Mouse (Mus musculus): ENCODE results near the gene Gm10100. TPM values are rescaled to one million over a fixed set of nuclear protein-coding genes. Genes with fewer than 3 reads are reported as not detected.
"Not testable (repeated sequence)": the region's sequence is repeated elsewhere in the genome, so short reads cannot be mapped to it uniquely, and the experiment has no call there.

Gene Gm10100
- polyA plus RNA-seq, 1 experiment: not detected

DNA sequence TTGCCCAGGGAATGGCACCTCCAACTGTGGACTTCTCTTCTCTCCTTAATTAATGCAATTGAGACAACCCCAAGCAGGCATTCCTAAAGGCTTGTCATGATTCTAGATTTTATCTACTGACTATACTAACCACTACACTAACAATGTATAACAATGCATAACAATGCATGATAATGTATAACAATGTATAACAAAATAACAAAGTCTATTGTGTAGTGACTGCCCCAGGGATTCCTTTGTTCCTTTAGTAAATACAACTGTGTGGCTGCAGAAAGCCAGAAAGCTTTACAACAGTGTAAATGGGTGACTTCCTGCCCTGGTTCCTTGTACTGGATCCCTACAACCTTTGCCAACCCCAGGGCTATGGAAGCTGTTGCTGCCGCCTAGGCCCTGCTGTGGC is 9.6 kb downstream of the Gm10100 start:
- no peak for TF ChIP-seq GATA1 (IDR thresholded peaks at IDR 0.05; ENCODE audit: low read length)

DNA sequence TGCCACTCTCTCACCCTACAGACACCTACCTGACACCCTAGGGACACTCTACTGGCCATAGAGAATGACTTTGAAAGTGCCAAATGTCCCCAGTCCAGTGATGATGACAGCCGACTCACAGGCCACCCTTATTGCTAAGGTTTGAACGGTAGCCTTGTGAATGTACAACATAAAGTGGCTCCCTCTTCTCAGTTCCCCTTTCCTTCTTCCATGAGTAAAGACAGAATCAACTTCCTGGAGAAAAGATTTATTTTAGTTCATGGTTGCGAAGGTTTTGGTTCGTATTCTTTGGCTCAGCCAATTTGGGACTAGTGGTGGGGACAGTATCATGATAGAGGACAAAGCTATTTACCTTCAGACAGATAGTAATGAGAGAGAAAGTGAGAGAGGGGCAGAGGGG is 12.6 kb downstream of the Gm10100 start:
- TF ChIP-seq GATA1 (IDR thresholded peaks at IDR 0.05; ENCODE audit: low read length): no peak

DNA sequence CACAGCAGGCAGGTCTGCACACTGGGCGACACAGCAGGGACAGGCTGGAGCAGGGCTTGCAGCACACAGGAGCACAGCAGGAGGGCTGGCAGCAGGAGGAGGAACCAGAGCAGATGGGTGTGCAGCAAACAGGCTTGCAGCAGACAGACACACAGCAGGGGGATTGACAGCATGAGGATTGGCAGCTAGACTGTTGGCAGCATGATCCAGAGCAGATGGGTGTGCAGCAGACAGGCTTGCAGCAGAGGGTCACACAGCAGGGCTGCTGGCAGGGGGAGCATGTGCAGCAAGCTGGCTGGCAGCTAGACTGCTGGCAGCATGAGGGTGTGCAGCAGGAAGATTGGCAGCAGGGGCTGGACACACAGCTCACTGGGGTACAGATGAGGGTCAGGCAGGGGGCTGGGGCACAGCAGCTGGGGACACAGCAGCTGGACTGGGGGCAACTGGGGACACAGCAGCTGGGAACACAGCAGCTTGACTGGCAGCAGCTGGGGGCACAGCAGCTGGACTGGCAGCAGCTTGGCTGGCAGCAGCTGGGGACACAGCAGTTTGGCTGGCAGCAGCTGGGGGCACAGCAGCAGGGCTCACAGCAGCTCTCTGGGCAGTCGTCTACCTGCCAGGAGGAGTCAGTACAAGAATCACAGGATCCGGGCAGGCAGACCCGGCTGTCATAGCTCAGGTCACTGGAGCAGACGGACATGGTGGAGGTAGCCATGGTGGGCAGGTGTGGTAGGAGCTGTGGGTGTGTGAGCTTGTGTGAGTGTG is 15.8 kb downstream of the Gm10100 start, which contains the start of gene Gm18596:
Gene Gm18596 (minus strand): TSS at position 715 of the 765 bp plus-strand sequence.
- not testable (repeated sequence) for TF ChIP-seq GATA1 (IDR thresholded peaks at IDR 0.05; ENCODE audit: low read length)

DNA sequence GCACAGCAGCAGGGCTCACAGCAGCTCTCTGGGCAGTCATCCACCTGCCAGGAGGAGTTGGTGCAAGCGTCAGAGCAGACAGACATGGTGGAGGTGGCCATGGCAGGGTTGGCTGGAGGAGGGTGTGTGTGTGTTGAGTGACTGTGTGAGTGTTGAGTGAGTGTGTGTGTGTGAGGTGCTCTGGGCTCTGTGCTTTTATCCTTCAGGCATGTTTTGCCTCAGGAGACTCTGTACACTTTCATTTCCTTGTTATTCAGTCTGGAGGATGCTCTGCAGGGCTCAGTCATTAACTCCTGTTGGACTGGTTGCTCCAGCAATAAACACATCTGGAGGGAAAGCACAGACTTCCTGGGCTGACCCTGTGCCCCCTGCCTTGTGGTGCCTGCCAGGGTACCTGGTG is 25.0 kb downstream of the Gm10100 start, which contains the start of gene Gm9736:
Gene Gm9736 (minus strand): TSS at position 101 of the 400 bp plus-strand sequence.
- not testable (repeated sequence) for TF ChIP-seq GATA1 (IDR thresholded peaks at IDR 0.05; ENCODE audit: low read length)

DNA sequence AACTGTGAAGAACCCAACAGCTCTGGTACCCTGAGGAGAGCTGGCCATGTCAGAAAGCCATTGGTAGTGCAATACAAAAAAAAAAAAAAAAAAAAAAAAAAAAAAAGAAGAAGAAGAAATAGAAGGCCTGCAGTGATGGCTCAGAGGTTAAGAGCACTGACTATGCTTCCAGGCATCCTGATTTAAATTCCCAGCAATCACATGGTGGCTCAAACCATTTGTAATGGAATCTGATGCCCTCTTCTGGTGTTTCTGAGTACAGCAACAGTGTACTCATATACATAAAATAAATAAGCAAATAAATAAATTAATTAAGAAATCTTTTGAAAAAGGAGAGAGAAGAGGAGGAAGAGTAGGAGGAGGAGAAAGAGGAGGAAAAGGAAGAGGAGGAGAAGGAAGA is 27.2 kb downstream of the Gm10100 start:
- TF ChIP-seq GATA1 (IDR thresholded peaks at IDR 0.05; ENCODE audit: low read length): no peak

DNA sequence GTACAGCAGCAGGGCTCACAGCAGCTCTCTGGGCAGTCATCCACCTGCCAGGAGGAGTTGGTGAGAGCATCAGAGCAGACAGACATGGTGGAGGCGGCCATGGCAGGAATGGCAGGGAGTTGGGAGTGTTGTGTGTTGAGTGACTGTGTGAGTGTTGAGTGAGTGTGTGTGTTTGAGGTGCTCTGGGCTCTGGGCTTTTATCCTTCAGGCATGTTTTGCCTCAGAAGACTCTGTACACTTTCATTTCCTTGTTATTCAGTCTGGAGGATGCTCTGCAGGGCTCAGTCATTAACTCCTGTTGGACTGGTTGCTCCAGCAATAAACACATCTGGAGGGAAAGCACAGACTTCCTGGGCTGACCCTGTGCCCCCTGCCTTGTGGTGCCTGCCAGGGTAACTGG is 33.3 kb downstream of the Gm10100 start, which contains the start of gene Gm3233:
Gene Gm3233 (minus strand): TSS at position 101 of the 400 bp plus-strand sequence.
- TF ChIP-seq GATA1 (IDR thresholded peaks at IDR 0.05; ENCODE audit: low read length): not testable (repeated sequence)

DNA sequence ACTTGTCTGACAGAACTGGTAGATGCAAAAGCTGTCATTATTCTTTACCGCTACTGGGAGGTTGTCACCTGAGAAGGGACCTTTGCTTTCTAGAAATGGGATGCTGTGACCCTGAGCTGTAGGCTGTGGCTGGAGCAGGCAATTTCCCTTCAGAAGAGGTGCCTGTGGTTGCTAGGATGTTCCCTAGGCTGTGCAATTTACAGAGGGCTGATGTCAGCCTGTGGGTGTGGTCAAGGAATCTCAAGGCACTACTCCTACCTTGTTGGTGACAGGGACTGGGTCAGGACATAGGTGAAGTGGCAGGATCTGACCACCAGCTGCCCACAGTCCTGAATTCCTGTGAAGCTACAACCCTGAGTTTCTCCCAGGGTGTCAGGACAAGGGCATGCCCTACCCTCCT is 43.4 kb downstream of the Gm10100 start:
- no peak for TF ChIP-seq GATA1 (IDR thresholded peaks at IDR 0.05; ENCODE audit: low read length)

DNA sequence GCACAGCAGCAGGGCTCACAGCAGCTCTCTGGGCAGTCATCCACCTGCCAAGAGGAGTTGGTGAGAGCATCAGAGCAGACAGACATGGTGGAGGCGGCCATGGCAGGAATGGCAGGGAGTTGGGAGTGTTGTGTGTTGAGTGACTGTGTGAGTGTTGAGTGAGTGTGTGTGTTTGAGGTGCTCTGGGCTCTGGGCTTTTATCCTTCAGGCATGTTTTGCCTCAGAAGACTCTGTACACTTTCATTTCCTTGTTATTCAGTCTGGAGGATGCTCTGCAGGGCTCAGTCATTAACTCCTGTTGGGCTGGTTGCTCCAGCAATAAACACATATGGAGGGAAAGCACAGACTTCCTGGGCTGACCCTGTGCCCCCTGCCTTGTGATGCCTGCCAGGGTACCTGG is 44.9 kb downstream of the Gm10100 start, which contains the start of gene Gm3238:
Gene Gm3238 (minus strand): TSS at position 101 of the 400 bp plus-strand sequence.
- not testable (repeated sequence) for TF ChIP-seq GATA1 (IDR thresholded peaks at IDR 0.05; ENCODE audit: low read length)

Other genes with a start within 250 kb of the Gm10100 start
- 128 and 179 TPM in 2 replicates for gene Fam207a, start 210.7 kb upstream of the Gm10100 start, polyA plus RNA-seq (2012)
- gene Itgb2, start 196.2 kb upstream of the Gm10100 start, polyA plus RNA-seq (2012): 0.90 and 3.8 TPM in 2 replicates
- 101 and 130 TPM in 2 replicates for gene Pttg1ip, start 144.8 kb upstream of the Gm10100 start, polyA plus RNA-seq (2012)
- 166 and 172 TPM in 2 replicates for gene Sumo3, start 120.4 kb upstream of the Gm10100 start, polyA plus RNA-seq (2012)
- gene Gm49325, start 120.3 kb upstream of the Gm10100 start, polyA plus RNA-seq (2012): 0.54 TPM in 1 of 2 replicates, not detected in the other
- gene Ube2g2, start 104.2 kb upstream of the Gm10100 start, polyA plus RNA-seq (2012): 30.8 and 39.8 TPM in 2 replicates
- gene Tspear, start 39.9 kb upstream of the Gm10100 start, polyA plus RNA-seq (2012): not detected in 2 replicates
- gene Gm19402, start 35.7 kb upstream of the Gm10100 start, polyA plus RNA-seq (2012): not detected in 2 replicates
- not detected in 2 replicates for gene Gm9508, start 29.3 kb upstream of the Gm10100 start, polyA plus RNA-seq (2012)
- not detected in 2 replicates for gene Gm10272, start 19.9 kb upstream of the Gm10100 start, polyA plus RNA-seq (2012)
- not detected in 2 replicates for gene Gm10024, start 15.0 kb upstream of the Gm10100 start, polyA plus RNA-seq (2012)
- gene Gm10142, start 10.7 kb upstream of the Gm10100 start, polyA plus RNA-seq (2012): not detected in 2 replicates
- not detected in 2 replicates for gene Krtap12-1, start 5.9 kb upstream of the Gm10100 start, polyA plus RNA-seq (2012)
- gene Gm18596, start 16.2 kb downstream of the Gm10100 start, polyA plus RNA-seq (2012): not detected in 2 replicates
- gene Gm9736, start 24.9 kb downstream of the Gm10100 start, polyA plus RNA-seq (2012): not detected in 2 replicates
- not detected in 2 replicates for gene Gm3233, start 33.2 kb downstream of the Gm10100 start, polyA plus RNA-seq (2012)
- not detected in 2 replicates for gene Gm3238, start 44.8 kb downstream of the Gm10100 start, polyA plus RNA-seq (2012)
- not detected in 2 replicates for gene Gm7138, start 50.5 kb downstream of the Gm10100 start, polyA plus RNA-seq (2012)
- not detected in 2 replicates for gene Gm3250, start 56.1 kb downstream of the Gm10100 start, polyA plus RNA-seq (2012)
- gene Gm7137, start 61.7 kb downstream of the Gm10100 start, polyA plus RNA-seq (2012): not detected in 2 replicates
- gene Gm9639, start 68.6 kb downstream of the Gm10100 start, polyA plus RNA-seq (2012): not detected in 2 replicates
- not detected in 2 replicates for gene Gm19668, start 72.6 kb downstream of the Gm10100 start, polyA plus RNA-seq (2012)
- not detected in 2 replicates for gene Gm9507, start 85.4 kb downstream of the Gm10100 start, polyA plus RNA-seq (2012)
- gene Gm2696, start 88.2 kb downstream of the Gm10100 start, polyA plus RNA-seq (2012): not detected in 2 replicates
- gene Krtap10-4, start 100.6 kb downstream of the Gm10100 start, polyA plus RNA-seq (2012): not detected in 2 replicates
- gene Krtap10-10, start 109.5 kb downstream of the Gm10100 start, polyA plus RNA-seq (2012): not detected in 2 replicates
- not detected in 2 replicates for gene Gm36176, start 120.3 kb downstream of the Gm10100 start, polyA plus RNA-seq (2012)
- gene Gm10318, start 126.4 kb downstream of the Gm10100 start, polyA plus RNA-seq (2012): not detected in 2 replicates
- not detected in 2 replicates for gene Gm3285, start 135.5 kb downstream of the Gm10100 start, polyA plus RNA-seq (2012)
- not detected in 2 replicates for gene Lrrc3, start 176.1 kb downstream of the Gm10100 start, polyA plus RNA-seq (2012)
- not detected in 2 replicates for gene Trpm2, start 244.1 kb downstream of the Gm10100 start, polyA plus RNA-seq (2012)